Mouse (Mus musculus) CD8-positive naive resting alpha-beta T cell, adult 57 days (primary cell): Measurements from ENCODE around the gene Bloc1s2. TPM values are rescaled to one million over a fixed set of nuclear protein-coding genes. Genes with fewer than 3 reads are reported as not detected.

ENCODE experiments used
- total RNA-seq: library from RNA; stranded (reverse); gene quantifications from one replicate; pipeline ENCODE4 v1.2.4, GENCODE M21; 2023

Gene Bloc1s2
- total RNA-seq: 53.4 TPM

GRCm38 (mm10) chr19:44145702-44146567 is at the start of gene Bloc1s2:
Gene Bloc1s2 (minus strand): TSS chr19:44146446.

GRCm38 (mm10) chr19:44192342-44192741 is 46.1 kb upstream of the Bloc1s2 start, which contains the start of gene Pkd2l1:
Gene Pkd2l1 (minus strand): TSS chr19:44192442.

GRCm38 (mm10) chr19:44135072-44135959 is 10.9 kb downstream of the Bloc1s2 start, which contains the start of gene Cwf19l1:
Gene Cwf19l1 (minus strand): TSS chr19:44135876.

DNA sequence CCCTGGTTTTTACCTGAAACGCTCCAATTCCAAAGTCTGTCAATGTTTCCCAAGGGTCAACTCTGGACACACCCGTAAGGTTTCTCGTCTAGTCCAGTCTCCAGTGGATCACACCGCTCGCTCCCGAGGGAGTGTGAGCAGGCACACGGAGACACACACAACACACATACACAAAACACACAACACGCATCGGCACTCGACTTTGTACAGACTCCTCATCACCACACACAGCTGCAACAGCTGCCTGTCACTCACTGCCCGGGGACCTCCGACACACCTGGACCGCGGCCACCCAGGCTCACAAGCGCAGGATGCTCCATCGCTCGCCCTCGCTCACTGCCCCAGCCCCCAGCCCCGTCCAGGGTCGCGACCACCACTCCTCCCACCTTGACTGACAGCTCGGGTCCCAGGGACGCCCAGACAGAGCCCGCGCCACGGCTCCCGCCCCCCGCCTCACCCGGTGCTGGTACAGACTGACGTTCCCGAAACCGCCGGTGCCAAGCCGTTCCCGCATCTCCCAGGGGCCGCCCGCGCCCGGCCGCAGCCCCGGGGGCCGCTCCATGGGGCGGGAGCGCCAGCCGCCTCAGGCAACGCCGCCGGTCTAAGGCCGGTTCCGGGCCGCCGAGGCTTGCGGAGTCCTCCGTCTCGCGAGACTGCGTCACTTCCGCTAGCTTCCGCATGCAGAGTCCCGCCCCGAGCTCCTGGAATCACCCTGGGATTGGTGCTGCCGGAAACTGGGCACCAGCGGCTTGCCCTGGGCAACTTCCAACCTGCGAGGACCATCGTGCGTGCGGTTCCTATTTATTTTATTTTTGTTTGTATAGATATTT is 39.2 kb downstream of the Bloc1s2 start, which contains the start of gene Chuk:
Chuk (minus strand) TSS at position 650 of the 830 bp plus-strand sequence.

Other genes with a start within 250 kb of the Bloc1s2 start
- gene Dnmbp, start 206.3 kb downstream of the Bloc1s2 start, total RNA-seq: 8.1 TPM
- not detected for gene Cpn1, start 159.9 kb downstream of the Bloc1s2 start, total RNA-seq
- gene Cyp2c23, start 117.2 kb downstream of the Bloc1s2 start, total RNA-seq: not detected
- gene Erlin1, start 76.7 kb downstream of the Bloc1s2 start, total RNA-seq: 6.3 TPM
- gene Chuk, start 39.0 kb downstream of the Bloc1s2 start, total RNA-seq: 65.2 TPM
- 28.9 TPM for gene Cwf19l1, start 10.6 kb downstream of the Bloc1s2 start, total RNA-seq
- gene Pkd2l1, start 46.0 kb upstream of the Bloc1s2 start, total RNA-seq: not detected
- gene Scd3, start 56.8 kb upstream of the Bloc1s2 start, total RNA-seq: not detected
- 16.4 TPM for gene Scd2, start 147.2 kb upstream of the Bloc1s2 start, total RNA-seq
- gene Scd4, start 186.6 kb upstream of the Bloc1s2 start, total RNA-seq: 1.2 TPM